Mouse (Mus musculus): ENCODE results near the gene Mapk6. TPM values are rescaled to one million over a fixed set of nuclear protein-coding genes. Genes with fewer than 3 reads are reported as not detected.

Gene Mapk6
- total and polyA plus RNA-seq, 2 experiments = 10.0 to 21.1 TPM

DNA sequence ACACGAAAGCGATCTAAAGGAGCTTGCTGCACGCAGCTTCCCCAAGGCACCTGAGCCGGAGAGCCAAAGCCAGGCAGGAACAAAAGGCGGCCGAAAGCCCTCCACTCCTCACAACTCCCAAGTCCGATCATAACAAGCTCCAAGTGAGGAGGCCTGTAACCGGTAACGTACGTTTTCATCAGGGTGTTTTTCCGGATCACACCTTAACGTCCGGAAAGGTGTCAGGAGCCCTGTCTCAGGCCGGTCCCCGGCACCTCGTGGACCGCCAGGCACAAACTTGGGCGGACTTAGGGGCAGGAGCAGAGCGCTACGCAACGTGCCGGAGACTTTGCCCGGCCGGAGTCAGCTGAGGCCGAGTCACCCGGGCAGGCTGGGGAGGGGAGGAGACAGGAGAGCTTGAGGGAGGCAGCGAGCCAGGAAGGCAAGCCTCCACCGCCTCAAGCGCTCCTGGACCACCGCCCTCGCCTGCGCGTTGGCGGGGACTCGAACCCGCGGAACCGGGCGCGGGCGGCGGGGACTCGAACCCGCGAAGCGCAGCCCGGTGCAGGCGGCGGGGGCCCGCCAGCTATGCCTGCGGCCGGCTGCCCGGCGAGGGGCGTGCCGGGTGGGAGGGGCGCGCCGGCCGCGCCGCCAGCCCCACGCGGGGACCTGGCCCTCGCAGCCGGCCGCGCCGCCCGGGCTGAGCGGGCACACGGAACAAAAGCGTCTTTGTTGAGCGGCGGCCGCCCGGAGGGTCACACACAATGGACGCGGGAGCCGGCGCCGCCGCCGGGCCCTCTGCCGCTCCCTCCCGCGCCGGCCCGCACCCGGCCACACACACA is 564 bp downstream of the Mapk6 start:
- 2% methylated on average over 90 of the region's 90 CpGs for WGBS
- Histone ChIP-seq H3K4me1 (ENCODE audit: control insufficient read depth, insufficient read depth, low read length) (peaks cover 5% of the 10 kb centered on the region), H3K4me3 (ENCODE audit: insufficient read depth, low read depth, low read length) (peak overlapping the region; percentile 85), H3K36me3 (ENCODE audit: control insufficient read depth, insufficient read depth, low read length) (no peaks in the 10 kb centered on the region), H3K27ac (replicated peaks; ENCODE audit: insufficient read depth, low read depth, low read length) (peak overlapping the region; percentile 87), H3K79me2 (ENCODE audit: control insufficient read depth, insufficient read depth, low read length) (peaks cover 13% of the 10 kb centered on the region; the same call in 1 of the 2 replicates), H3K9ac (ENCODE audit: low read depth, low read length) (peak overlapping the region; percentile 96), H3K27me3 (ENCODE audit: control insufficient read depth, insufficient read depth, low read length) (no peaks in the 10 kb centered on the region)
- TF ChIP-seq POLR2A (IDR thresholded peaks at IDR 0.05; ENCODE audit: extremely low read depth, insufficient read depth, low read length) (peak; percentile 29; the same call in 1 of the 2 replicates), CTCF (IDR thresholded peaks at IDR 0.05; ENCODE audit: low read depth, low read length) (no peak)
- DNase-seq (ENCODE audit: extremely low read depth, low read depth, low spot score) = peak; percentile 86

DNA sequence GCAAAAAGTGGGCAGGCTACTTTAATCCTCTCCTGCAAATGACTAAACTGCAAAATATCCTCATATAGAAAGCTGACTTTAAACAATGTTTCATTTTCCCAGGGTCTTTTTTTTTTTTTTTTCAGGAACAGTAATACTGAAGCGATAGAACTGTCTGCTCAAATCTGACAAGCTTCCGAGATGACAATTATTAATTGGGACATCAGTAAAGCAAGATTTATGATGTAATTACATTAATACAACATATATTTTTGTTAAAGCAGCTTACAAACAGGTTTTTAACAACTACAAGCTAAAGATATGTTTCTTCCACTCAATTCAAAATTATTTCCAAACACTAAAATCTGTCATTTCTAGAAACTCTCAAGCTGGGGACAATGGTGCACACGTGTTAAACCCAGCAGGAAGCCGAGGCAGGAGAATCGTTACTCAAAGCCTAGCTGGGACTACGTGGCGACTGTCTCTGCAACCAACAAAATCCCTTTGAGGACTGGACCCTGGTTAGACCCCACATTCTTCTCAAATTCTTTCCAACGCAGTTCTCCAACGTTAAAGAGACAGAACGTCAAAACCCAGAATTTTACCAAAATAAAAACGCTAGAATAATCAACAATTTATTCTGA is 1.5 kb downstream of the Mapk6 start:
- peak overlapping the region; percentile 85 for H3K4me3 ChIP-seq (ENCODE audit: insufficient read depth, low read depth, low read length)
- peaks cover 5% of the 10 kb centered on the region for H3K4me1 ChIP-seq (ENCODE audit: control insufficient read depth, insufficient read depth, low read length)
- whole genome bisulfite sequencing = 7% methylated on average over 11 of the region's 11 CpGs
- no peaks in the 10 kb centered on the region for H3K36me3 ChIP-seq (ENCODE audit: control insufficient read depth, insufficient read depth, low read length)
- peak overlapping the region; percentile 57 for H3K9ac ChIP-seq (ENCODE audit: low read depth, low read length)
- no peak overlapping the region for H3K27ac ChIP-seq (replicated peaks; ENCODE audit: insufficient read depth, low read depth, low read length)
- peaks cover 18% of the 10 kb centered on the region for H3K79me2 ChIP-seq (ENCODE audit: control insufficient read depth, insufficient read depth, low read length)
- H3K27me3 ChIP-seq (ENCODE audit: control insufficient read depth, insufficient read depth, low read length) = no peaks in the 10 kb centered on the region
- no peak for DNase-seq (ENCODE audit: extremely low read depth, low read depth, low spot score)
- no peak for TF ChIP-seq CTCF (IDR thresholded peaks at IDR 0.05; ENCODE audit: low read depth, low read length)
- no peak for TF ChIP-seq POLR2A (IDR thresholded peaks at IDR 0.05; ENCODE audit: extremely low read depth, insufficient read depth, low read length)

DNA sequence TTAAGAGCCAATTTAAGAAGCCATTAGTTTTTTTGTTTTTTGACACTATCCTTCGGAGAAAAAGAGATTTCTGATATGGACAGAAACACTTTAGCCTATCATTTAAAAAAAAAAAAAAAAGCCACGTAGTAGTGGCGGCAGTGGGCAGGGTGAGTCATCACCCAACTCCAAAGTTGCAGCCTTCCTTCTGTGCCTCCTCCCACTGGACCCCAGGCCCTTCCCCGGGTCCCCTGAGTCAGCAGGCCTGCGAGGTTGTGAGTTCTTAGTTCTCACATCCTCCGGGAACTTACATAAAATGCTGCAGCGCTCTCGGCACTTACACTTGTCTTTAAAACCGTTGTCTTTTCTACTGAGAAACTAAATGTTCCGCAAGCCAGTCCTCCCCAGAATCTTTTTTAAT is 2.0 kb downstream of the Mapk6 start:
- H3K4me3 ChIP-seq (ENCODE audit: insufficient read depth, low read depth, low read length) = peak overlapping the region; percentile 16; the same call in 1 of the 2 replicates
- peaks cover 5% of the 10 kb centered on the region for H3K4me1 ChIP-seq (ENCODE audit: control insufficient read depth, insufficient read depth, low read length)
- no peak for DNase-seq (ENCODE audit: extremely low read depth, low read depth, low spot score)
- no peak overlapping the region for H3K27ac ChIP-seq (replicated peaks; ENCODE audit: insufficient read depth, low read depth, low read length)
- peaks cover 23% of the 10 kb centered on the region for H3K79me2 ChIP-seq (ENCODE audit: control insufficient read depth, insufficient read depth, low read length)
- no peaks in the 10 kb centered on the region for H3K36me3 ChIP-seq (ENCODE audit: control insufficient read depth, insufficient read depth, low read length)
- 28% methylated on average over 10 of the region's 10 CpGs for WGBS
- TF ChIP-seq CTCF (IDR thresholded peaks at IDR 0.05; ENCODE audit: low read depth, low read length) (no peak), POLR2A (IDR thresholded peaks at IDR 0.05; ENCODE audit: extremely low read depth, insufficient read depth, low read length) (no peak)
- H3K9ac ChIP-seq (ENCODE audit: low read depth, low read length) = no peak overlapping the region
- no peaks in the 10 kb centered on the region for H3K27me3 ChIP-seq (ENCODE audit: control insufficient read depth, insufficient read depth, low read length)

DNA sequence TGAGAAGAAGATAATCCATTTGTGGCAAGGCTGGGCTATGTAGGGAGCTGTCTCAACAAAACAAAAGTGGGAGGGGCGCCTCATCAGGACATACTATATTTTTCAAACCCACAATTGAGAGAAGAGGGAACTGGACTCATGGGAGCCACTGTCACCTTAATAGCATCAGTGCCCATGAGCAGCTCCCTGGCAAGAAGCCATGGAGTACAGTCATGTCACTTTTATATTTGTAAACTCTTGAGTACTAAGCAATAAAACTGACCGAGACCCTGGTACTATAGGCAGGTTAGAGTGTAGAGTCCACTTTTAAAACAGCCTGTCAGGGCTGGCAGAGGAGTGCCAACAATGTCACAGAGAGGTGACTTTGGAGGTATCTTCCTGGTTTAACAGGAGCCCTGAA is 3.7 kb downstream of the Mapk6 start:
- Histone ChIP-seq H3K9ac (ENCODE audit: low read depth, low read length) (no peak overlapping the region), H3K27me3 (ENCODE audit: control insufficient read depth, insufficient read depth, low read length) (no peaks in the 10 kb centered on the region), H3K4me1 (ENCODE audit: control insufficient read depth, insufficient read depth, low read length) (peaks cover 13% of the 10 kb centered on the region), H3K27ac (replicated peaks; ENCODE audit: insufficient read depth, low read depth, low read length) (no peak overlapping the region), H3K36me3 (ENCODE audit: control insufficient read depth, insufficient read depth, low read length) (no peaks in the 10 kb centered on the region), H3K4me3 (ENCODE audit: insufficient read depth, low read depth, low read length) (no peak overlapping the region), H3K79me2 (ENCODE audit: control insufficient read depth, insufficient read depth, low read length) (peaks cover 36% of the 10 kb centered on the region)
- WGBS = 68% methylated on average over 2 of the region's 2 CpGs
- no peak for DNase-seq (ENCODE audit: extremely low read depth, low read depth, low spot score)
- TF ChIP-seq CTCF (IDR thresholded peaks at IDR 0.05; ENCODE audit: low read depth, low read length) = no peak
- TF ChIP-seq POLR2A (IDR thresholded peaks at IDR 0.05; ENCODE audit: extremely low read depth, insufficient read depth, low read length) = no peak

DNA sequence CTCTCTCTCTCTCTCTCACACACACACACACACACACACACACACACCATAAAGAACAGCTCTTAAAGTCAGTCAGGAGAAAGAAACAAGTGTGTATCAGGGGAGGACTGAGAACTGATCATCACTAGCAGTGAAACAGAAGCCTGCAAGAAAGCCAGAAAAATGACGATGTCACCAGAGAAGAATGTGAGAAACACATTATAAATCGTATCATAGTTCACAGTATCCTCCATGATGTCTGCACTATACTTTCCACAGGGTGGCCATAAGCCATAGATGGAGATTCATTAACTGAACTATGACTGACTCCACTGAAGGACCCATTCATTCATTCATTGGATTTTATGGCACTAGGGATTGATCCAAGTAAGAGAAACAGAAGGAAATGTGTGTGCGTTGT is 6.3 kb downstream of the Mapk6 start:
- 77% methylated on average over 3 of the region's 3 CpGs for WGBS
- no peak for TF ChIP-seq CTCF (IDR thresholded peaks at IDR 0.05; ENCODE audit: low read depth, low read length)
- TF ChIP-seq POLR2A (IDR thresholded peaks at IDR 0.05; ENCODE audit: extremely low read depth, insufficient read depth, low read length) = no peak
- H3K27ac ChIP-seq (replicated peaks; ENCODE audit: insufficient read depth, low read depth, low read length) = no peak overlapping the region
- H3K79me2 ChIP-seq (ENCODE audit: control insufficient read depth, insufficient read depth, low read length) = peaks cover 52% of the 10 kb centered on the region
- no peaks in the 10 kb centered on the region for H3K36me3 ChIP-seq (ENCODE audit: control insufficient read depth, insufficient read depth, low read length)
- H3K4me1 ChIP-seq (ENCODE audit: control insufficient read depth, insufficient read depth, low read length) = peaks cover 12% of the 10 kb centered on the region
- H3K27me3 ChIP-seq (ENCODE audit: control insufficient read depth, insufficient read depth, low read length) = no peaks in the 10 kb centered on the region
- DNase-seq (ENCODE audit: extremely low read depth, low read depth, low spot score) = no peak
- H3K4me3 ChIP-seq (ENCODE audit: insufficient read depth, low read depth, low read length) = no peak overlapping the region
- H3K9ac ChIP-seq (ENCODE audit: low read depth, low read length) = no peak overlapping the region

Data from liver, adult 2 months (tissue).